Mouse (Mus musculus): Measurements from ENCODE around the gene Pcnt. TPM values are rescaled to one million over a fixed set of nuclear protein-coding genes. Genes with fewer than 3 reads are reported as not detected.
A peak's percentile ranks its signal among the peaks of the same experiment; 100 is the strongest.

Gene Pcnt
- 14.0 TPM in 2 replicates for polyA plus RNA-seq (2015; fragmentation: Nextera tagmentation; extraction: Ambion mirVana)

DNA sequence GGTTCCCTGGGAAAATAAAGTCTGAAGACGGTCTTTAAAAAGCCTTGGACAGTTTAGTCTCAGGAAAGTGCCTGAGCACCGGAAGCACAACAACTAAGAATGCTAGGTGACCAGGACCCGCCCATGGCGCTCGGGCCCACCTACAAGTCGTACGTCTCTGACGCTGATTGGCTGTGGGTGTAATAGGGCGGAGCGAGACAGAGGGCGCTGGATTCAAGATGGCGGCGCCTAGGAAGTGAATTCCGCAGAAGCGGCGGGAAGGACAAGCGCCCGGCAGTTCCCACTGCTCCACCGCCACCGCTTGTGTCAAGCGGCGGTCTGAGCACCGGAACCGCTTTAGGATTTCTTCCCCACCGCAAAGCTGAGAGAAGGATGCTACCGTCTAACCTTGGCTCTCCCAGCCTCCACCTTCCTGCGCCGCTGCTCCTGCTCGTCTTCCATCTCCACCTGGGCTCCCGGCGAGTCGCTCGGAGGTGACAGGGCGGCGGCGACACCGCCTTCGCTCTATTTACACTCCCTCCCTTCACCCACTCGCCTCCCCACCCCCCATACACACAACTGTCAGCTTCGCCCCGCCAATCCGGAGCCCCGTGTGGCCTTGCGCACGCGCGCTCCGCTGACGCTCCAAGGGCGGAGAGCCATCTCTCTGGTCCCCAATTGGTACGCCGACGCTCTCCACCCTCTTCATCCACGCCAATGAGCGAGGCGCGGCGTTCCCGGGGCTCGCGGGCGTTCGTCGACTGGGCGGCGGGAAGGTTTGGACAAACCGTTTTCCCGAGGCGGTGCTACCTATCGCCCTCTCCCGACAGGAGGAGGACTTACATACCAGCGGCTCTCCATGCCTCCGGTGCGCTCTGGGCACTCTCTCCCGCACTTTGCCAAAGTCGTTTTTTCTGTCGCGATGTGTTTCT, at the start of gene Pcnt:
Pcnt (minus strand) TSS at position 609 of the 911 bp plus-strand sequence.
- no peaks in the 10 kb centered on the region for H3K9me3 ChIP-seq
- peak within 1 kb of the TSS; percentile 78 for H3K9ac ChIP-seq
- peak within 1 kb of the TSS; percentile 82 for H3K4me2 ChIP-seq (replicated peaks)
- peak within 1 kb of the TSS; percentile 86 for H3K4me3 ChIP-seq
- H3K27ac ChIP-seq, result peak within 1 kb of the TSS; percentile 89
- peaks cover 19% of the 10 kb centered on the region for H3K4me1 ChIP-seq
- H3K36me3 ChIP-seq, result peaks cover 25% of the 10 kb centered on the region
- H3K27me3 ChIP-seq, result no peaks in the 10 kb centered on the region
- peak; percentile 99 for ATAC-seq (ENCODE audit: low FRiP score, low read depth)
- under 1% methylated on average over 75 of the region's 78 CpGs for WGBS

DNA sequence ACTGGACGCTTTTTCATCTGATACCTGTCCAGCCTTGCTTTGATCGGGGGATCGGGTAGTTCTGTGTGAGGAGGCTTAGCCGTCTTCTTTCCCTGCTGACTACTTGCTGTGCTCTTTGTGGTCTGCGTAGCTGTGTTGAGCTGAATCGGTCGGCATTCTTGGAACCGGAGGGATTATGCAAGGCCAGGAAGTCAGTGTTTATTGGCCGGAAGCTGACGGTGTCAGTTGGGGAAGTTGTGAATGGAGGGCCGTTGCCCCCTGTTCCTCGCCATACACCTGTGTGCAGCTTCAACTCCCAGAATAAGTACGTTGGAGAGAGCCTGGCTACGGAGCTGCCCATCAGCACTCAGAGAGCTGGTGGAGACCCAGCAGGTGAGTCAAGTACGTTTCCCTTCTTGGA, 46.6 kb upstream of the Pcnt start:
- ATAC-seq (ENCODE audit: low FRiP score, low read depth), result no peak
- Histone ChIP-seq H3K36me3 (peaks cover 94% of the 10 kb centered on the region), H3K9me3 (no peaks in the 10 kb centered on the region), H3K4me1 (no peaks in the 10 kb centered on the region), H3K27me3 (no peaks in the 10 kb centered on the region), H3K4me2 (replicated peaks) (no peak overlapping the region), H3K27ac (no peak overlapping the region), H3K4me3 (no peak overlapping the region), H3K9ac (no peak overlapping the region)
- 95% methylated on average over 15 of the region's 15 CpGs for WGBS

DNA sequence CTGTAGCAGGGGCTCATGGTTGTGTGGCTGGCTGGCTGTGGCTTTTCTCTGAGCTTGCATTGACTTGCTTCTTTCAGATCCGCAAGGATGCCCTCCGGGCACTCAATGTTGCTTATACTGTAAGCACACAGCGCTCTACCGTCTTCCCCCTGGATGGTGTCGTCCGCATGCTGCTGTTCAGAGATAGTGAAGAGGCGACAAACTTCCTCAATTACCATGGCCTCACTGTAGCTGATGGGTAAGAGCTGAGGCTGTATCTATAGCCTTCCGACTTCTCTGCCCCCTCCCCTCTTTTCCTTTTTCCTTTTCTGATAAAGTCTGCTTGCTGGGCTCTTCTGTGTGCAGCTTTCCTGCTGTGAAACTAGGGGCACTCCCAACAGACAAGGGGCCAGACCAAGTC, 45.7 kb upstream of the Pcnt start:
- Histone ChIP-seq H3K9ac (no peak overlapping the region), H3K9me3 (no peaks in the 10 kb centered on the region), H3K36me3 (peaks cover 94% of the 10 kb centered on the region), H3K4me1 (no peaks in the 10 kb centered on the region), H3K27me3 (no peaks in the 10 kb centered on the region), H3K4me3 (no peak overlapping the region), H3K4me2 (replicated peaks) (no peak overlapping the region), H3K27ac (no peak overlapping the region)
- WGBS, result 95% methylated on average over 8 of the region's 8 CpGs
- no peak for ATAC-seq (ENCODE audit: low FRiP score, low read depth)

DNA sequence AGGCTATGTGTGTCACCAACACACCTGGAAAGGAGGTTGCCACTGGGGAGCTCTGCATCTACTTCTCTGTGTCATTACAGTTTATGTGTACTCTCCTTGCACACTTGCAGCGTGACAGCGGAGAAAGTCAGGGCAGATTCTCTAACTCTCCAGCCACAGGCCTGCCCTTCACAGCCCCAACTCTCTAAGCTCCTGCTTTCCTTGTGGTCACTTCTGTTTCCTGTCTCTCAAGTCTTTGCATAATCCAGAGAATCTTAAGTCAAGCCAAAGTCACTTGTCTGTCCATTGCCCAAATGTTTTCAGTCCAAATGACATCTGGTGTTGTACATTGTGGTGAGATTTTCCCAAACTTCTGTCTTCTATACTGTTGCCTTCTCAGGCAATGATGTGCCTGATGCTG, 43.7 kb upstream of the Pcnt start:
- no peaks in the 10 kb centered on the region for H3K4me1 ChIP-seq
- H3K27ac ChIP-seq, result no peak overlapping the region
- H3K9me3 ChIP-seq, result no peaks in the 10 kb centered on the region
- peaks cover 96% of the 10 kb centered on the region for H3K36me3 ChIP-seq
- ATAC-seq (ENCODE audit: low FRiP score, low read depth), result no peak
- no peak overlapping the region for H3K9ac ChIP-seq
- WGBS, result 100% methylated on average over 2 of the region's 2 CpGs
- H3K4me2 ChIP-seq (replicated peaks), result no peak overlapping the region
- H3K4me3 ChIP-seq, result no peak overlapping the region
- H3K27me3 ChIP-seq, result no peaks in the 10 kb centered on the region

DNA sequence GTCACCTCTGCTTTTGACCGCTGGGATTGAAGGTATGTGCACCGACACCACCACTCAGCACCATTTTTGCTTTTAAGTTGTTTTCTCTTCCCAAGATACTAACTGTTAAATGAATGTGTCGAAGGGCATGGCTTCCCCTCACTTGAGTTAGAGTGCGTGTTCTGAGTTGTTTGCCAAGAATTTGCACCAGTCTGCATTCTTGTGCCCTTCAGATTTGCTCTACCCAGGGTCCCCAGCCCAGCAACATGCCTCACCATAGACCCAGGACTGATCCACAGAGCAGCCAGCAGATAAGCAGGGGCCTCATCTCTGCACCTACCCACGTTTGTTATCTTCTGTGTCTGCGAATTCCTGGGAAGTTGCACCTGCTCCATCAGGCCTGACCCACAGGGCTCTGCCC, 38.9 kb upstream of the Pcnt start:
- no peak for ATAC-seq (ENCODE audit: low FRiP score, low read depth)
- 89% methylated on average over 6 of the region's 6 CpGs for WGBS
- H3K4me1 ChIP-seq, result no peaks in the 10 kb centered on the region
- H3K4me3 ChIP-seq, result no peak overlapping the region
- H3K4me2 ChIP-seq (replicated peaks), result no peak overlapping the region
- H3K9ac ChIP-seq, result no peak overlapping the region
- H3K36me3 ChIP-seq, result peaks cover 97% of the 10 kb centered on the region
- H3K27ac ChIP-seq, result no peak overlapping the region
- no peaks in the 10 kb centered on the region for H3K9me3 ChIP-seq
- H3K27me3 ChIP-seq, result no peaks in the 10 kb centered on the region

DNA sequence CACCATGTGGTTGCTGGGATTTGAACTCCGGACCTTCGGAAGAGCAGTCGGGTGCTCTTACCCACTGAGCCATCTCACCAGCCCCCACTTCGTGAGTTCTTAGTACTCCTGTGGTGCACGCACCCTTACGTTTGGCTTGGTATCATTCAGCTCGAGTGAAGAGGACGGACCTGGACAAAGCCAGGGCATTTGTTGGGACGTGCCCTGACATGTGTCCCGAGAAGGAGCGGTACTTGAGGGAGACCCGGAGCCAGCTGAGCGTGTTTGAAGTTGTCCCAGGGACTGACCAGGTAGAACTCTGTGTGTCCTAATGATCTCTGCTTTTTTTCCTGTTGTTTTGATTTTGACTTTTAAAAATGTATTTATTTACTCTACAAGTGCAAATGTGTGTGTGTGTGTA, 38.3 kb upstream of the Pcnt start:
- 86% methylated on average over 13 of the region's 13 CpGs for WGBS
- no peak overlapping the region for H3K4me2 ChIP-seq (replicated peaks)
- H3K9ac ChIP-seq, result no peak overlapping the region
- no peak overlapping the region for H3K4me3 ChIP-seq
- H3K27me3 ChIP-seq, result no peaks in the 10 kb centered on the region
- H3K27ac ChIP-seq, result no peak overlapping the region
- H3K4me1 ChIP-seq, result no peaks in the 10 kb centered on the region
- H3K9me3 ChIP-seq, result no peaks in the 10 kb centered on the region
- ATAC-seq (ENCODE audit: low FRiP score, low read depth), result no peak
- H3K36me3 ChIP-seq, result peaks cover 97% of the 10 kb centered on the region

DNA sequence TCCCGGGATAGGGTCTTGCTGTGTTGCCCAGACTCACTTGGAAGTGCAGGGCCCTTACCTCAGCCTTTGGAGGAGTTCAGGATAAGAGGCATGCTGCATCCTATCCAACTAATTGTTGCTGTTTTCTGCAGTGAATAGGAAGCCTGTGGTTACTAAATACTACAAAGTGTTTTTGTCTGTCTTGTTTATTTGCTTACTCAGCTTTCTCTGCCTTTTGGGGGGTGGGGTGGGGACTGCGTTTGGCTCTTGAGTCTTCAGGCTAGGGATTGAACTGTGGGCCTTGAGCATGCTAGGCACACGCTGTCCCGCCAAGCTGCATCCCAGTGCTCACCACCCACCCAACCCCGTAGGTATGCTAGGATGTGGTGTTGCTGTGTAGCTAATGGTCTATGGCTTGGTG, 31.2 kb upstream of the Pcnt start:
- no peak overlapping the region for H3K27ac ChIP-seq
- H3K4me1 ChIP-seq, result 0 out of 2 replicates have a peak, but pooled peaks cover 11% of the 10 kb centered on the region
- H3K36me3 ChIP-seq, result peaks cover 81% of the 10 kb centered on the region
- no peak for ATAC-seq (ENCODE audit: low FRiP score, low read depth)
- 92% methylated on average over 5 of the region's 5 CpGs for WGBS
- H3K27me3 ChIP-seq, result no peaks in the 10 kb centered on the region
- H3K4me3 ChIP-seq, result no peak overlapping the region
- H3K9ac ChIP-seq, result no peak overlapping the region
- no peaks in the 10 kb centered on the region for H3K9me3 ChIP-seq
- H3K4me2 ChIP-seq (replicated peaks), result no peak overlapping the region

DNA sequence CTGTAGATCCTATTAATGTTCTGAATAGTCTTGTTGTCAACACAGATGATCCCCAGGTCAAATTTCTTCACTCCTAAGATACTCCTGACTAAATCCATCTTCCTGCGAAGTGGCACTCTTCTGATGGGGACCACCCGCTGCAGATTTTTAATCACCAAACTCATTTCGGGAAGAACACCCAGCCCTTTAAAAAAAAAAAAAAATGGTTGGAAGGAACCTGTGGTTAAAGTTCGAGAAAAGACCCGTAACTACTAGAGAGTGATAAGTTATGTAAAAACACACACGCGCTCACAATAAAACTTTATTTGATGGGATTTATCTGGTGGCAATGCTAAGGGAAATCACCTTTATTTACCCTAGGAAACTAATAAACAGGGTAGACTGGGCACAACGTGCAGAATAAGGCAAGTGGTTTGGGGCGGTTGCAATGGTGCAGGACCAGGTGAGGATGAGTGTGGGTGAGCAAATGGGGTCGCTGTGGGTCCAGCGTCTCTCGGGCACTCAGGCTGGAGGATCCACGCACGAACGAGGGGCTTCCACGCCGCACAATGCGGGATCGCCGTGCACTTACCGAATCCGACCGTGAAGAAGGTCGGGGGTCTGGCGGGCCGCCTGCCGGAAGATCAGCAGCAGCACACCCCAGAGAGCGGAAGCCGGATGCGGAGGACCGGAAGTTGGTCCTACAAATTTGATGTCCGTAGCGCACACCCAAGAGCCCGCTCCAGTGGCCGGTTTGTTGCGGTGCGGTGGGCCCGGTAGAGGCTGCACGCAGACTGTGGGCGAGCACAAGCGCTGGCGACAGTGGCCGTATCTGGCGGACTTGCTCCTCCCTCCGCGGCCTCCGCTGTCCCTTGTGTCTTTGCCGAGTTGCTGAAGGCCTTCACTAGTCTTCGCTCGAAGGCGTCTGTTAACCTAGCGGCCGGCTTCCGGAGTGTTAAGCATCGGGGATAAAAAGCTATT, 25.9 kb upstream of the Pcnt start, which contains the start of the genes Mcm3ap and Ybey:
Mcm3ap (plus strand) TSS at position 725 of the 960 bp plus-strand sequence.
Ybey (minus strand) TSS at position 912 of the 960 bp plus-strand sequence.
- H3K36me3 ChIP-seq, result peaks cover 42% of the 10 kb centered on the region
- peak; percentile 96 for ATAC-seq (ENCODE audit: low FRiP score, low read depth)

DNA sequence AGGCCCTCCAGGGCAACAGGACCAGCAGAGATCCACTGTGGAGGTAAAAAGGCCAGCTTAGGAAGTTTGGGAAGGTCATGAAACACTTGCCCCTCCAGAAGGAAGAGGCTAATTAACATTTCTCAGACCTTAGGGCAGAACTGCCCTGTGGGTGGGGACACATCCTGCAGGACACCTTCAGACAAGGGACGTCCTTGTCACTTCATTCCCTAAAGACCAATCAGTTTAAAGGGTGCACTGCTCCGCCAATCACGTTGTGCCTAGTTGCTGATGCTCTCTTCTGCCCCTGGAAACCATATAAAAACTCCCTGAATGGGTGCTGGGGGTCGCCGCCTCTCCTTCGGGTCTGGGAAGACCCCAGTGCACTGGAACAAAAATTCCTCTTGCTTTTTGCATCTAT, 20.1 kb upstream of the Pcnt start:
- no peak overlapping the region for H3K4me3 ChIP-seq
- no peak for ATAC-seq (ENCODE audit: low FRiP score, low read depth)
- 86% methylated on average over 6 of the region's 6 CpGs for WGBS

More for the DNA sequence above, 25.9 kb upstream of the Pcnt start, which contains the start of the genes Mcm3ap and Ybey:
- H3K27ac ChIP-seq, result peak within 1 kb of the TSS; percentile 85
- no peaks in the 10 kb centered on the region for H3K9me3 ChIP-seq
- no peaks in the 10 kb centered on the region for H3K27me3 ChIP-seq
- H3K9ac ChIP-seq, result peak within 1 kb of the TSS; percentile 91
- H3K4me2 ChIP-seq (replicated peaks), result peak within 1 kb of the TSS; percentile 67
- 1% methylated on average over 55 of the region's 55 CpGs for WGBS
- H3K4me3 ChIP-seq, result peak within 1 kb of the TSS; percentile 80
- H3K4me1 ChIP-seq, result 0 out of 2 replicates have a peak, but pooled peaks cover 13% of the 10 kb centered on the region

DNA sequence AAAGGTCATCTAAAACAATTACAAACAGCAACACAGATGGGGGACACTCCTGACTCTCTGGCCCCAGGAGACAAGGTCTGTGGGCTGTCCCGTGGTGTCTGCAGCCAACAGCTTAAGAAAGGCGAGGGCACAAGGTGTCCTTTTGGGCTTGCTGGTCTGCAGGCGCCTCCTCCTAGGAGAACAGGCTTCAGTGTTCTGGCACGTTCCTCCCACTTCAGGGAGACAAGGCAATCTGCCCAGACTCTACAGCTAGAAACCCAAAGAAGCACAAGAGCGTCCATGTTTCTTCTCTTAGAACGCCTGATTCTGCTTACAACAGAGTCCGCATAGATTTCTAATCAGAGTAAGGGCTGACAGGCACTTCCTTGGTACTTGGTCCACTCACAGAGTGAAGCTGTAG, 19.7 kb upstream of the Pcnt start:
- no peak for ATAC-seq (ENCODE audit: low FRiP score, low read depth)
- Histone ChIP-seq H3K9ac (no peak overlapping the region), H3K27me3 (no peaks in the 10 kb centered on the region), H3K4me2 (replicated peaks) (no peak overlapping the region), H3K27ac (no peak overlapping the region), H3K4me3 (no peak overlapping the region), H3K4me1 (no peaks in the 10 kb centered on the region), H3K9me3 (no peaks in the 10 kb centered on the region), H3K36me3 (peaks cover 8% of the 10 kb centered on the region; the same call in 1 of the 2 replicates)
- 92% methylated on average over 7 of the region's 7 CpGs for WGBS

More for the DNA sequence above, 20.1 kb upstream of the Pcnt start:
- H3K36me3 ChIP-seq, result peaks cover 8% of the 10 kb centered on the region; the same call in 1 of the 2 replicates
- no peaks in the 10 kb centered on the region for H3K9me3 ChIP-seq
- H3K27me3 ChIP-seq, result no peaks in the 10 kb centered on the region
- H3K9ac ChIP-seq, result no peak overlapping the region
- no peak overlapping the region for H3K4me2 ChIP-seq (replicated peaks)
- H3K27ac ChIP-seq, result no peak overlapping the region
- H3K4me1 ChIP-seq, result 0 out of 2 replicates have a peak, but pooled peaks cover 2% of the 10 kb centered on the region

DNA sequence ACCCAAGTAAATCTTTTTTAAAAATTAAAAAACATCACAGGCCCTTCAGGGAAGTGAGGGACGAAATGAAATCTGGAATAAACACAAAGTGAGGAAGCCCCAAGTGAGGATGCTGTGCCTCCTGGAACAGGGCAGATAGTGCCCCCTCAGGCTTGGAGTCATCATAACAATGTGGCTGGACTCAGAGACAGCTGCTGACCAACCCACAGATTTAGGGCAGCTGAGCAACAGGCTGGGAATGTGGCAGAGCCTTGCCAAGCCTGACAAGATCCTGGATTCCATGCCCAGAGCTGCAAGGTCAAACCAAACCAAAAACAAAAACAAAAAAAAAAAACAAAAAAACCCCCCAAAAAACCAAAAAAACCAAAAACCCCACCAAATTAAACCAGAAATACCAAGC, 18.7 kb upstream of the Pcnt start:
- Histone ChIP-seq H3K9ac (no peak overlapping the region), H3K4me1 (no peaks in the 10 kb centered on the region), H3K9me3 (no peaks in the 10 kb centered on the region), H3K4me2 (replicated peaks) (no peak overlapping the region), H3K36me3 (peaks cover 8% of the 10 kb centered on the region; the same call in 1 of the 2 replicates), H3K27me3 (no peaks in the 10 kb centered on the region), H3K27ac (no peak overlapping the region), H3K4me3 (no peak overlapping the region)
- WGBS, result 74% methylated on average over 1 of the region's 1 CpGs
- no peak for ATAC-seq (ENCODE audit: low FRiP score, low read depth)
